Mouse (Mus musculus): ENCODE measurements around the gene Ppp2r5b.

Gene Ppp2r5b

GRCm38 (mm10) chr19:6235084-6236052, at the start of gene Ppp2r5b:
Ppp2r5b (minus strand) TSS chr19:6235872.
- DNase-seq (ENCODE audit: low spot score in 2 of 2), result peak; percentile 93 to 96

GRCm38 (mm10) chr19:6285226-6285625, 49.6 kb upstream of the Ppp2r5b start:
- no peak for DNase-seq (ENCODE audit: low spot score in 2 of 2)

- no peak for DNase-seq (ENCODE audit: low spot score in 2 of 2)
Observed at GRCm38 (mm10) chr19:6284502-6284901, 48.8 kb upstream of the Ppp2r5b start.

GRCm38 (mm10) chr19:6283001-6283400, 47.3 kb upstream of the Ppp2r5b start:
- no peak for DNase-seq (ENCODE audit: low spot score in 2 of 2)

DNA sequence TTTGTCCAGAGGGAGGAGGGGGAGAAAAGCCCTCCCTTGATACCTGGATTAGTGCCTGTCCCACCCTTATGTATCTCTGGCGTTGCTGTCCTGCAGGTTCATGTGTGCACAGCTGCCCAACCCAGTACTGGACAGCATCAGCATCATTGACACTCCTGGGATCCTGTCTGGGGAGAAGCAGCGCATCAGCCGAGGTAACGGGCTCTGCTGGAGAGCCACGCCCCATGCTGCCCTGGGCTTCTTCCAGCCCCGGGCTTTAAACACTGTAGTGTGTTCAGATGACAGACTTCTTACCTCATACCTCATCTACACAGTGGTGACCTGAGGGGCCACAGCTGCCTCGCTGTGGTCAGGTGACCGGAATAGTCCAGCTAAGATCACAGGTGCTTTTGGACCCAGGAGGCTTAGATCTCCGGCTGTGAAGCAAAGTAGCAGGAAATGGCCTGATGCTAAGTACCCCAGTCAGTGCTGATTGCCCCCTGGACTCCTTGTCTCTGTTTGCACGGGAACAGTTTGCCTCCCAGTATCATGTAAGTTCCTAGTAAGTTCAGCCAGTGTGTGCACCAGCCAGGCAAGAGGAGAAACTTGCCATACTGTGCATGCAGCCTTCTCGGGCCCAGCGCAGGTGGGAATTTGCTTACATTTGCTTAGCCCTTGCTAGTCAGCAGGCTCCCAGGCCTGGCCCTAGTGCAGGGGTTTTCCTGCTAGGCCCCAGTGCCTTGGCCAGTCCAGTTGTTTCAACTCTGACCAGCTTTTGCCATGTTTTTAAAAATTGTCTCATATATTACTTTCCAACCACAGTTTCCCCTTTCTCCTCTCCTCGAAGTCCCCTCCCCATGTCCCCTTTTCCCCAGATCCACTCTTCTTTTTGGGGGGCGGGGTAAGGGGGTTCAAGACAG, 45.7 kb upstream of the Ppp2r5b start:
- no peak for DNase-seq (ENCODE audit: low spot score in 2 of 2)

DNA sequence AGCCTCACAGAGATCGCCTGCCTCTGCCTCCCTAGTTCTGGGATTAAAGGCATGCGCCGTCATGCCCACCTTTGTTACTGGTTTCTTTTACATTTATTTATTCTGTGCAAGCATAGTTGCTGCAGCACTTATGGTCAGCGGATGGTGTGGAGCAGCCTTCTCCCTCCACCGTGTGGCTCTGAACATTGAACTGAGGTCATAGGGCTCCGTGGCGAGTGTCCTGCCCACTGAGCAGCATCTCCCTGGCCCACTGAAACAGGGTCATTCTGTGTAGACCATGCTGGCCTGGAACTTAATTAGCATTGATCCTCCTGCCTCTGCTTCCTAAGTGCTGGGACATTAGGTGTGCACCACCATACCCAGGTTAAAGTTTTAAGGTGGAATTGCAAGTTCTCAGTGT, 44.9 kb upstream of the Ppp2r5b start:
- DNase-seq (ENCODE audit: low spot score in 2 of 2), result no peak

DNA sequence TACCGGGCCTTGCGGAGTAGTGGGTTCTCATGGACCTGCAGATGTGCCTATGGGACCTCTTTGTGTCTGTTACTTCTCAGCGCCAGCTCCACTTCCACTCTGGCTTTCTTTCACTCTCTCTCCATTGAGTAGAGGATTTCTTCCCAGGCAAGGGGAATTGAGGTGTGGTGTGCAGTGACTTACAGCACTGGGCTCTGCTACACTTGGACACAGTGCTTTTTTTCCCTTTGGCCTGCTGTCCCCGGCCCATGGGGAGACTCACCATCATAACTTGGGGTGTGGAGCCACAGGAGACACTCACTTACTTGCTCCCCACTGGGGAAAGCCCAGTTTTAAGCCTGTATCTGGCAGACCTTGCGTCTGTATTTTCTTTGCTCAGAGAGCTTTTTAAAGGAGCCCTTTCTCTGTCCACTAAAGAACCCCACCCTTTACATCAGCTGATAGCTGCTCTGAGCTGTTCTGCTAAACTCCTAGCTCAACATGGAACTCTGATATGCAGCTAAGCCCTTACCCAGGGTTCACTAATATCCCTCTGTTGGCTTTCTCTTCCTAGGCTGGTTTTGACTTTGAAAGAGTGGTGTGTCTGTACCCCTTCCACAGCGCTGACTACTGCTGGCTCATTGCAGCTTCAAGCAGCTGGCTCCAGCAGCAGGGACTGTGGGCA, 43.9 kb upstream of the Ppp2r5b start:
- DNase-seq (ENCODE audit: low spot score in 2 of 2), result no peak

GRCm38 (mm10) chr19:6278439-6279073, 42.9 kb upstream of the Ppp2r5b start:
- DNase-seq (ENCODE audit: low spot score in 2 of 2), result no peak

DNA sequence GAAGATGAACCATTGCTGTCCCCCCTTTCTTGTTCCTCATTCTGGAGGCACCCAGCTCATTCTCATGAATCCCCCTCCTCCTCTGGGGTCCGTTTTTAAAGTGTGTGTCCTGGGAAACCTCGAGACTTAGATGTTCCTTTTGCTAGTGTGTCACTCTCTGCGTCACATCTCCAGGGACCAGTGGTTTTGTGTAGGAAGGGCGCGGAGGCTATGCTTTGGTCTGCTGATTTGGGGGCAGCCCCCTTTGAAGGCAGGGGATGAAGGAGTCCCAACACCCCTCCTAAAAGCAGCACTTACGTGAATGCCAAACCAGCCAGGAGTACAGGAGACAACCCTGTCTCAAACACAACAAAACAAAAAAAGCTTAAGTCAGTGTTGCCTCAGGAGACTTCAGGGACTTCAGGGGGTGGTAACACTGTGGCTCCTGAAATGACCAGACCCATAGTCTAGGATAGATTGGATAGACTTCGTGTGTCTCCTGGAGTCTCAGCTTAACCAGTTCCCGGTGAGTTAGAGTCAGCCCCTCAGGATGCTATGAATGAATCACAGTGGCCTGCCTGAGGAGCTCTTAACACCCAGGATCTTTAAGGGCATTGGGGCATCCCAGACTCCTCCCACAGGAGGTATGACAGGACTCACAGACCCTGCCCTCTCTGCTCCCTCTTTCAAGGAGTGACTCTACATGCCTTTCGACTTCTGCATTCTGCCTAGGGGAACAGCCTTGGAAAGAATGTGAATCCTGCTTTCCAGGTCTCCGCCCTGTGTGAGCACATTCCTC, 42.2 kb upstream of the Ppp2r5b start:
- peak in 1 of 2 experiments; percentile 56 for DNase-seq (ENCODE audit: low spot score in 2 of 2)

DNA sequence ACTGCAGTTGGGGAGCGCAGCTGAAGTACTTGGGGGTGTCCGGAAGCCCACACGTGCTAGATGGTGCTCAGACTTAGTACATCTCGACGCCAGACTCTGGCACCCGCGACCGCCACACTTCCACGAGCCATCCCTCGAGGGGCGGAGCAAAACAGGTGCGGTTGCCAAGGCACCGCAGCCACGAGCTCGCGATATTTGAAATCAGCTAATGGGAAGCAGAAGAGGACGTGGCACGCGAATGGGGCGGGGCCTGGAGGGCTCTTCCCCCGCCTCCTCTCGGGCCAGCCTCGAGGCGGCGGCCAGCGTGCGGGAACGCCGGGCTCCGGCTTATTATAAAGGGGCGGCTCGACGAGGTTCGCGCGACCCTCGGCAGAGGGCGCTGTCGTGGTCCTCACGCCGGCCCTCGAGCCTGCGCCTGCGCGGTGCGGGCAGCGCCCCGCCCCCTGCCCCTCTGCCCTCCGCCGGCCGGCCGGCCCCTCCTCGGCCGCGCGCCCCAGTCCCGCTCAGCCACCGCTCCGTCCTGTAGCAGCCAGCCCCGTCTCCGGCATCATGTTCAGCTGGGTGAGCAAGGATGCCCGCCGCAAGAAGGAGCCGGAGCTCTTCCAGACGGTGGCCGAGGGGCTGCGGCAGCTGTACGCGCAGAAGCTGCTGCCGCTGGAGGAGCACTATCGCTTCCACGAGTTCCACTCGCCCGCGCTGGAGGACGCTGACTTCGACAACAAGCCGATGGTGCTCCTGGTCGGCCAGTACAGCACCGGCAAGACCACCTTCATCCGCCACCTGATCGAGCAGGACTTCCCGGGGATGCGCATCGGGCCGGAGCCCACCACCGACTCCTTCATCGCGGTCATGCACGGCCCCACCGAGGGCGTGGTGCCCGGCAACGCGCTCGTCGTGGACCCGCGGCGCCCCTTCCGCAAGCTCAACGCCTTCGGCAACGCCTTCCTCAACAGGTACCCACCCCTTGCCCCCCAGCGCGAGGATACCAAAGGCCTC, 41.1 kb upstream of the Ppp2r5b start, which contains the start of gene Ehd1:
Ehd1 (plus strand) TSS at position 300 of the 996 bp plus-strand sequence.
- peak; percentile 96 to 99 for DNase-seq (ENCODE audit: low spot score in 2 of 2)

DNA sequence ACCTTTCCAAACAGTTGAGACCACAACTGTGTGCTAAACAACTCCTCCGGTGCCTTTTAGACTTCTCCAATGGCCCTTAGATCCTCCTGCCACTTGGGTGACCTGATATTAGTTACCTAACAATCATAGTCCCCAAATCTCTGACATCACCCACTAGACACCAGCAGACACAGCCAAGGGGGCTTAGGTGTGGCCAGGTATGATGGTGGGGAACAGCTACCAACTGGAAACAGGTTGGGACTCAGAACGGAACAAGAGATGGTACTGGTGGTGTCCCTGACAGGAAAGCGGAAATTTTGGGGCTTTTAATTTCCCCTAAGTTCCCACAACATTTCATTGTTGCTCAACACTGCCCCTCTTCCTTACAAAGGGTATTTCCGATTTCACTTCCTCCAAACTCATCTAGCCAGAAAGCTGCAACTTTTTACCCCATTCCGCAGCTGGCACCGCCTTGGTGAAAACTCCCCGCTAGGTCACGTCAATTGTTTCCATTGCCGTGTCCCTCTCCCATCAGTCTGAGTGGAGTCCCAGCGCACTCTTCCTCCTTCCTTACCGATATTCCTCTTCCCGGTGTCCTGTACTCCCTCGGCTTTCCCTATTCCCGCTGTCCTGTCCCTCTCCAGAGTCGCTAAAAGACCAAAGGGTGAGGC, 40.2 kb upstream of the Ppp2r5b start:
- peak in 1 of 2 experiments; percentile 67 for DNase-seq (ENCODE audit: low spot score in 2 of 2)

GRCm38 (mm10) chr19:6273998-6274608, 38.4 kb upstream of the Ppp2r5b start:
- DNase-seq (ENCODE audit: low spot score in 2 of 2), result no peak

GRCm38 (mm10) chr19:6273592-6273991, 37.9 kb upstream of the Ppp2r5b start:
- no peak for DNase-seq (ENCODE audit: low spot score in 2 of 2)

DNA sequence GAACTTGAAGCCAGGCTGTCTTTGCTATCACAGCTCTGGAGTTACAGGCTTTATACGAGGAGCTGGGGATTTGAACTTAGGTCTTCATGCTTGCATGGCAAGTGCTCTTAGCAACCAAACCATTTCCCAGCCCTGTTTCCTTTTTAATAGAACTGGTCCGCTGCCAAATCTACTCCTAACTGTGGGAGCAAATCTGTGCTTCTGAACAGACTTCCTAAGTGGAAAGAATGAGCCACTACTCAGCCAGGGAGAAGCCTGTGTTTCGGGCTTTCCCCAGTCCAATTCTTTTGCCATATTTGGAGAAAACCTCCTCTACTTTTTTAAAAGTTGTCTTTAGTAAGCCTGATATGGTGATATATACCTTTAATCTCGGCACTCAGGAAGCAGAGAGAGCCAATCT, 37.1 kb upstream of the Ppp2r5b start:
- DNase-seq (ENCODE audit: low spot score in 2 of 2), result no peak

DNA sequence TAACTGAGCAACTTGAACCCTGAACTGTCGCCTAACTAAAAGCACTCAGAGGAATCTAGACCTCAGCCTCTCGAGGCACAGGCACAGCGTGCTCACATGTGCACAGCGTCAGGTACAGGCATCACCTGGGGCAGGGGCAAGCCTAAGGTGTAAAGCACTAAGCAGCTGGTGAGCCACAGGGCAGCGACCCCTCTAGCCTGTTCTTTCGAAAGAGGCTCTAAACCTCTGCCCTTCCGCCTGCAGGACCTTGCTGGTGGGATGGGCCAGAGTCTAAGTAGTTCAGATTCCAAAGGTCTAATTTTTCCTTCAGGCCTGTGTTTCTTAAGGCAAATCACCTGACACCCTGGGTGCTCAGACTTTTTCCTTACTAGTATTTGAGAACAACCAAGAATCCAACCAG, 36.4 kb upstream of the Ppp2r5b start:
- no peak for DNase-seq (ENCODE audit: low spot score in 2 of 2)

DNA sequence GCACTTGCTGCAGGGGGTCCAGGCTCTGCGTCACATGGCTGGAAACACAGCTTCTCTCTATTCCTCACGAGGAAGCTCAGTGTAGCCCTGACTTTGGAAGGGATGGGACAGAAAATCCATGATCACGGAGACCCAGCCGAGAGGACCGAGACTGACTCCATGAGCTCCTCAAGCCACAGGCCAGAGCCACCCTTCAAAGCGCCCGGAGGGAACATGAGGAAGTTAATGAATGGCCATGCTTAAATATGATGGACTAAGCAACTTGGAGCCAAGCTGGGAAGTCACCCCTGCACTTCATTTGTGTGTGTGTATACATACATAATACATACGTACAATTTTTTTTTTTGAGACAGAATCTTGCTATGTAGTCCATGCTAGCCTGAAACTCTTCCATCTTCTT, 35.5 kb upstream of the Ppp2r5b start:
- no peak for DNase-seq (ENCODE audit: low spot score in 2 of 2)

- DNase-seq (ENCODE audit: low spot score in 2 of 2), result no peak
Observed at GRCm38 (mm10) chr19:6270661-6271060, 35.0 kb upstream of the Ppp2r5b start.

DNA sequence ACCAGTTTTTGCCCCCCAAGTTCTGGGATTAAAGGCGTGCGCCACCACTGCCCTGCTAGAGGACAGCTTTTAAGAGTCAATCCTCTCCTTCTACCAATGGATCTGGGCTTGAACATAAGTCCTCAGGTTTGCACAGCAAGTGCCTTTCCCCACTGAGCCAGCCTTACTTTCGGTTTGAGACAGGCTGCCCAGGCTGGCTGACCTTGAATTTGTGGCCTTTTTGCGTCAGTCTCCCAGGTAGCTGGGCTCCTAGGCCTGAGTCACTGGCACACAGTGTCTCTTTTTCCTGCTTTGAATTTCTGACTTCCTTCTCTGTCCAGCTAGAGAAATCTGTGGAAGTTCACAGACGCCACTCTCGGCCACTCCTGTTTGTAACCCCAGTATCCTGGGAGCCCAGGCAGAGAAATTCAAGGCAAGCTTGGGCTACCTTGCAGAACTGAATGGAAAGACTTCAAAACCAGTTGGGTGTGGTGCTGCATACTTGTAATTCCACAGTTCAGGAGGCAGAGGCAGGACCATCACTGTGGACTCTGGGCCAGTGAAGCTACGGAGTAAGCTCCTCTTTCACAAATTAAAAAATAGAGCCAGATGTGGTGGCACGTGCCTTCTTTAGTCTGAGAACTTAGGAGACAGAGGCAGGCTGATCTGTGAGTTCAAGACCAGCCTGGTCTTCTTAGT, 34.3 kb upstream of the Ppp2r5b start:
- DNase-seq (ENCODE audit: low spot score in 2 of 2), result no peak
